Mouse (Mus musculus) urinary bladder, postnatal 10 days (tissue): ENCODE results near the gene Zfp637.
"Not testable (repeated sequence)": the region's sequence is repeated elsewhere in the genome, so short reads cannot be mapped to it uniquely, and the experiment has no call there.

Experiments
- DNase-seq: peaks from one replicate; pipeline ENCODE4 v3.0.0; 2022; ENCODE audit warnings: low spot score

Gene Zfp637

DNA sequence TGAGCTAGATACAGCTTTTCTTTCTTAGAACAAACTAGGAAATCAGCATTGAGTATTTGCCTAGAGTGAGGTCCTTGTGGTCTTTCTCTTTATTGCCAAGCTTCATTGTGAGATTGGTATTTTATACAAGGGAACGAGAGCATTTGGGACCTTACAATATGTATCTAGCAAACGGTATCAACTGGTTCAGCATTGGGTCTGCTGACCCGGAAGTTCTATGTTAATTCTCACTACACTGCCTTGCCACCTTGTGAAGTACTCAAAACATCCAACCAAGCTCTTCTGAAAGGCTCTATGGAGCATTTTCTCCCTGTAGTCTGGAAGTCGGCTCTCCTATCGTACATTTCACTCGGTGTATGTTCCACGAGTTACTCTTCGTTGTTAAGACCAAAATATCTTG, 22.8 kb downstream of the Zfp637 start:
- no peak for DNase-seq

DNA sequence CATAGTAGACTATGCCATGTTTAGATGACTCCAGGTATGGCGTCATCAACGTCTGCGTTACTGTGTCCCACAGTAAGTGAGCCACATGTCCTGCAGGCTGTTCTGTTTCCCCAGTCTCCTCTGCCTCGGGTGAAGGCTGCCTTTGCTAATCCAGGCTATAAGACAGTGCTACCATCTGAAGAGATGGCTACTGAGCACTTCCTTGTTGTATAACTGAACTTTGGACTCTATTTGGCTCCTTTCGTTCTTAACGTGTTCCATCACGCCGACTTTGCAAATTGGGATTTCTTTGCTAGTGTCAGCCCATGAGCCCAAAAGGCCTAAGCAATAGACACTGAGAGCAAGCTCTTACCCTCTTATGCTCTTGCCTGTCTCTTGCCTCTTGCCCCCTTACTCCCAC, 27.2 kb downstream of the Zfp637 start:
- DNase-seq: no peak

DNA sequence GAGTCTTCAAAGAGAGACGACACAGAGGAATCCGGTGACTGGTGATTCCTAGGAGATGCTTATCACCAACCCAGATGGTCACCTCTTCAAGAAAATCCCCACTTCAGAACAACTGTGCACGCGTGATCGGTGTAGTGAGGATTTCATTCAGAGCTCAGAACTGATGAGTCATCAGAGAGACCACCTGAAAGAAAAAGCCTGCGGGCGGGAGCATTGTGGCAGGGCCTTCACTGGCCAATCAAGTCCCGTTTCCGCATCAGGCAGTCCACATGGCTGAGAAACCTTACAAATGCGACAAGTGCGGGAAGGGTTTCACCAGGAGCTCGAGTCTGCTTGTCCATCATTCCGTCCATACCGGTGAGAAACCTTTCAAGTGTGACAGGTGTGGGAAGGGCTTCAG, 30.1 kb downstream of the Zfp637 start:
- no peak for DNase-seq

DNA sequence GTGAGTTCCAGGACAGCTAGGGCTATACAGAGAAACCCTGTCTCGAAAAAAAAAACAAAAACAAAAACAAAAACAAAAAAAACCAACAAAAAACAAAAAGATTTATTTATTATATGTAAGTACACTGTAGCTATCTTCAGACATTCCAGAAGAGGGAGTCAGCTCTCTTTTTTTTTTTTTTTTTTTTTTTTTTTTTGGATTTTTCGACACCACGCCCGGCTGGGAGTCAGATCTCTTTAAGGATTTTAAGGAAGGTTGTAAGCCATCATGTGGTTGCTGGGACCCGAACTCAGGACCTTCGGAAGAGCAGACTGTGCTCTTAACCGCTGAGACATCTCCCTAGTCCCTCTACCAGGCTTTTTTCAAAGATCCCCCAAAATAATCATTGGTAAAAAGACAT, 32.5 kb downstream of the Zfp637 start:
- not testable (repeated sequence) for DNase-seq

DNA sequence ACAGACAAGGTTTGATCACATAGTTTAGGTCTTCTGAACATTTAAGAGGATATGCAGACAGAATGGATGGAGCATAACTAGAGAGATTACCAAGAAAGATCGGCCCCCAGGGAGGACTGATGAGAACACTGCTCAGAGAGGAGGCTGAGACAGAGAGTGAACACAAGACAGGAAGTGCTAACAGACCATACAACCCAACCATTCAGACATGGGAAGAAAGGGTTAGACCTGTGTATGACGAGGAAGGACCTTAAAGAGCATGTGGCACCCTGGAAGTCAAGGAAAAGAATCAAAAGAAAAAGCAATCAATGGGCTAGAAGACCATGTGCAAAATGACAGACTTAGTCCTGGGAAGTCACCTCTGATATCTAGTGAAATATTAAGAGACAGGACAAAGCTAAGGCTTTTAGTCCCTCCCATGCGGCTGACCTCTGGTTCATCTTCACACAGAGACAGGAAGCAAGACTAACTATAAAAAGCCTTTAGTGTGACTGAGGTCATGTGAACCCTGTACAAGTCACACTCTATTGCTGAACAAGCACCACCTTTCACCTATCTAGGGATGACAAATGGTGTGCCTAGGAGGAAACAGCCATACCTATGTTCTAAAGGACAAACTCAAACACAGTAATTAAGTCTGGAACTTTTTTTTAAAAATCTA, 33.8 kb downstream of the Zfp637 start:
- no peak for DNase-seq

DNA sequence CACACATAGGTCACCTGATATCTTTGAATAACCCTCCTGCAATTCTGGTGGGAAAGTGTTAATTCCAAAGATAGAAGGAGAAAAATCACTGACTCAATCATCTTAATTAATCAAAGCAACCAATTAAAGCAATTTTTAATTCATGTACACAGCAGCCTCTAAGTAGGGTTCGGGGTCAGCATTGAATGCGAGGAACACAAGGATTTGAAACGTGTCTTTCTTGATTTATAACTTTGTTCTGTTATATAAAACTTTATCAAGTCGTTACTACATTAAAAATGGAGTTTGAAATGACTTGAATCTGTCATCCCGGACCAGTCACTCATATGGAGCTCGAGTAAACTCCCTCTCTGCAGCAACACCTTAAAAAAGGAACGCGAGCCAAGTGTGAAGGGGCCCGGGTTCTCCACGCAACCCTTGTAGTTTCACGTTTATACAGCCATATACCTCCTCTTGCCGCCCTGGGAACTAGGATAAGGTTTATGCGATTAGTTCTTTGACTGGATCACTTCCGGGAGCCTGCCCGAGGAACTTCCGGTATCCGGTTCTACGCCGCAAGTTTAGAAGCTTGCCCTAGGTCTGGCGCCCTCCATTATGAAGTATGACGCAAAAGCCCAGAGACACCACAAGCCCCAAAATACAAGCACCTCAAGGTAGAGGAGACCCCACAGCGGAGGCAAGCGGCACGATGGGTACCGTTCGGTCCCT, 37.9 kb downstream of the Zfp637 start:
- DNase-seq: no peak

DNA sequence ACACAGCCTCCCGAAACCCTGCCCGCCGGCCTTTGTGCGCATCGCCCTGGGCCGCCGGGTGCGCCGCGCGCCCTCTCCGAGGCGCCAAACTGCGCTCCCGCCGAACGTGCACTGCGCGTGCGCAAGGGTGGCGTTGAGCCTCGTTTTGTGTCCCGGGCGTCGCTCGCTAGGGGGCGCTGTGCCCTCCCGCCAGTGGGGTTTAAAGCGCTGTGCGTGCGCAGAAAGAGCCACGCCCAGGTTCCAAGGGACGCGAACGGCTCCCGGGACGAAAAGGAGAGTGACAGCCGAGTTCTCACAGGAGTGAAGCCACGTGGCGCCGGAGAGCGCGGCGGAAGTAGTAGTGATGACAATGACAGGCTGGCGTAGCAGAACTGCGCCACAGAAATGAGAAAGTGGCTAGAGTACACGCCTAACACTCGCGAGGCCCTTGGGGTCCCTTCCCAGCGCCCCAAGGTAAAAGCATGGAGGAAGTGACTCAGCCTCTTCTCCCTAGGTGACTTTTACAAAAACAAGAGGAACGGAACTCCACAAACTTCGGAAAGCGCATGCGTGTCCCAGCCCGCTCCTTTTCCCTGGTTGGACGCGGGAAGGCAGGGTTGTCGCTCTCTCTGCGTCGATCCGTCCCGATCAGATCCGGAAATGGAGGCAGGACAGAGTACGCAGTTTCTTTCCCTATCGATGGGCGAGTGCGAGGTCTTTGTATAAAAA, 38.6 kb downstream of the Zfp637 start:
- peak; percentile 96 for DNase-seq

DNA sequence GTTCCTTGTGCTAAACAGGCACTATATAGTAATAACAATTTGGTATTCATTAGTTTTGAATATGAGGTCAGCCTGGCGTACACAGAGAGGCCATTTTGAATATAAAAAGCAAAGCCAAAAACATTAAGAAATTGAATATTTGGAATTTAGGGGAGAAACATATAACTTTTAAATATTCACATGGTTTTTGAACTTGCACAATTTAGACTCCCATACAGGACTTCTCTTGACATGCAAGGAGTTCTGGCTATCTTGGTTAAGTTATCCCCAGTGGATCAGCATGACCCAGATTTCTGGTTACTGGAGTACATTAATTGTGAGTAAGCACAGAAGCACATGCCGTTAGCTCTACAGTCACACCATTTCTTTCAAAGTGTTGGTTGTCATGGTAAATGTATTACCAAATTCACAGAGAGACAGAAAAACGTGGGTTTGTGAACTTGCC, 39.4 kb downstream of the Zfp637 start:
- no peak for DNase-seq

DNA sequence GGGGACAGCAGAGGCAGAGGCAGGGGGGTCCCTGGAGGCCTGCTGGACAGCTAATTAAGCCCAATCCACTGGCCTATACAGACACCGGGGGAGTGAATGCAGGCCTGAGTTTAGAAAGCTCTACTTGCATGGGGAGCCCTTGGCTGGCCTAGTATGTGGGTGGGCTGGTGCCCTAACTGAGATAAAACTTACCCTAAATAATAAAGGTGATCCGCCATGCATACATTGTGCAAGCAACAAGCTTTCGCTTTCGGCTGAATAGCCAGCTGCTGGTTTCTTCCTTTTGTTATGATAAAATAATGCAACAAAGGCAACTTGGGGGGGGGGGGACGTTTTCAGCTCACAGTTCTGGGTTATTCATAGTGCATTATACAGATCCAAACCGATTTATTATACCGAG, 40.2 kb downstream of the Zfp637 start:
- no peak for DNase-seq

DNA sequence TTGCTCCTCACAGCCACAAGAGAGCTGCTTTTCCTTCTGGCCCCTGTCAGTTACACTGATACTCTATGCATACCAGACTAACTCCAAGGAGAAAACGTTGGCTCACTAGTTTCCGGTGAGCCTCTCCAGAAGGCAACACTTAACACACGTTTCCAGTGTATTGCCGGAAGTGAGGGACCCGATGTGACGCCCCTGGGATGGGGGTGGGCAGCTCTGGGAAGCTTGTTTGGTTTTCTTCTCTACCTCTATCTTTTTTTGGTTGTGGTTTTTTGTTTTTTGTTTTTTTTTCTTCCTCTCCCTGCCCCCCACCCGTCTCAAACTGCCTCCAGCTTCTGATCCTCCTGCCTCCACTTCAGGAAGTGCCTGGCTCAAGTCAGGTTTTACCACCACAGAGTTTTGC, 41.0 kb downstream of the Zfp637 start:
- no peak for DNase-seq

DNA sequence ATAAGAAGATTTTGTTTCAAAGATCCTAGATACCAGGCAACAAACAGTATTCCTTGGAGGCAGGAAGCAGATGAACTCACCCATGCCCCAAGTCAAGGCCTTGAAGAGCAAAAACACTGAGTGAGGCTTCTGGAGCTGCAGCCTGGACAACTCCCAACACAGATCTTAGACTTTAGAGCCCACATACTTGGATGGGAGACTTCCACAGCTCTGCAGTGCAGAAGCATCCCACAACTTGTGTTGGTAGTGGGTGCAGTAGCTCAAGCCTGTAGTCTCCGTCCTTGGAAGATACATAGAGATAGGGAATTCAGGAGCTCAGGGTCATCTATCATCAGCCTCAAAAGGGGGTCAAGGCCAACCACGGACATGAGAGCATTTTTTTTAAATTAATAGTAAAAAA, 45.0 kb downstream of the Zfp637 start:
- DNase-seq: no peak

DNA sequence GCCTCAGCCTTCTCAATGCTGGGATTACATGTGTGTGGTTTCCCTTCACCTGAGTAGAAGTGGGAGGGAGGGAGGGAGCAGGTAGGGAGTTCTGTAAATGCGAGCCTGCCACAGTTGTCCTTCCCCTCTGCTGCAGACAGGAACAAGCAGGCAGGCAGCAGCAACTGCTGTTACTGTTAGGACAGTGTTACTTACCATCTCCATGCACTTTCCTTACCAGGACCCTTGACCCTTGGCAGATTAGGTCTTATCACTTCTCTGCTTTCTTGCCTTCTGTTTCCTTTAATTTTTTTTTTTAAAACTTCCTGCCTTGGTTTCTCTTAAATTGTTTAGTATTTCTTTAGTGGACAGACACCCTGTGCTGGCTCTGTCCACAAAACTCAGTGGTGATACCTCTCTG, 47.1 kb downstream of the Zfp637 start:
- DNase-seq: no peak

DNA sequence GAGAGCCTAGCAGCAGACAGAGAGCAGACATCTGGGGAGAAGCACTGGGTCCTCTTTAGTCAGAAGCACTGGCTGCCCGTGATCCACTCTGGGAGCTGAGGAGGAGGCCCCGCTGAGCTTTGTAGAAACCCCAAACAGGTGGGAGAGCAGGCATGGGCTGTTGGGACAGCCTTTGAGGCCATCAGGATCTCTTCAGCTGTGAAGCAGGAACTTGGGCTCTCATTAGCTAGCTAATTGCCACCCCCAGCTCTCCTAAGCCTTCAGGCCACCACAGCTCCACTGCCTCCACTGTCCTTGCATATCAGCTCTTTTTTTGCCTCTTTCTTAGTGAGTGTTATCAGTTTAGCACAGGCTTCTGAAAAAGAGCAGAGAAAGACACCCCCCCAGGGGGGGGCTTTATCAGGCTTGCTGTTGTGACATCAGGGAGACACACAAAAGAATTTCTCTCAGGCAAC, 47.7 kb downstream of the Zfp637 start:
- no peak for DNase-seq

DNA sequence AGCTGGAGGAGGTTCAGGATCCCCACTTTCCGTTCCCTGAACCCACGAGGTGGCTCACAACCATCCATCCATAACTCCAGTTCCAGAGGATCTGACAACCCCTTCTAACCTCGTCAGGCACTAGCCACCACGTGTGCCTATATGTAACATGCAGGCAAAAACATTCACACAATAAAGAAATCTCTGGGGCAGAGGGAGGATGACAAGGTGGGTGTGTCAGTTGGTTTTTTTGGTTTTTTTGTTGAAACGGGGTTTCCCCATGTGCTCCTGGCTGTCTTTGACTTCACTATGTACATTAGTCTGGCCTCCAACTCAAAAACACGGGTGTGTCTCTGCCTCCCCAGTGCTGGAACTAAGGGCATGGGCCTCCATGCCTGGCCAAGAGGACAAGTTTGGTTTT, 49.3 kb downstream of the Zfp637 start:
- no peak for DNase-seq

DNA sequence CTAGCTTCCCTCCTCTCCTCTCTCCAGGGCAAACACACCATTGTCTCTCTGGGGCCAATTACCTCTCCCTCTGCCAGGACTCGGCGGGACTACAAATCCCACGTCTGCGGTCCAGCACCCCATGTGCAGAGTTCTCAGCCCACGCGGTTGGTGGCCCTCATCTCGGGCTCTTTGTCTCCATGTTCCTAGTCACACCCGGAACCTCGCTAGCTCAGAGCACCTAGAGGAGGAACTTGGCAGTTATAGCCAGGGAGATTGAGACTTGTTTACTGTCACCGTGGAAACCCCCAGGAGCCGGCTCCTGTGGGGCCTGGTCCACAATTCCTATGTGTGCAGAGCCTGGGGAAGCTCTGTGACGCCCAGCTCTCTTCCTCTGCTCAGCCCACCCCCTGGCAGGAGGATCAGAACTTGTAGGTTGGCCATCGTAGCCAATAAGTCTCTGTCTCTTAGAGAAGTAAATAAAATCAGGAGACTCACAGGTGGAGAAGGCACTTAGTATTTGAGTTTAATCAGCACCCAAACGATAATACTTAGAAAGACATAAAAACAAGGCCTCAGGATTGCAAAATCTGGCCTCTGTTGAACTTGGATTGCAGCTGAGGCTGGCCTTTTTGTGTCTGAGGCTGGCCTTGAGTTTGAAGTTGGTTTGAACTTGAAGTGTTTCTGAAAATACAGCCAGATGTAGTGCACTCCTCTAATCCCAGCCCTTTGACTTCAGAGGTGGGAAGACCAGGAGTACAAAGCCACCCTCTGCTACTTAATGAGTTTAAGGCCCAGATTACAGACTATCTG, 50.6 kb downstream of the Zfp637 start:
- no peak for DNase-seq

DNA sequence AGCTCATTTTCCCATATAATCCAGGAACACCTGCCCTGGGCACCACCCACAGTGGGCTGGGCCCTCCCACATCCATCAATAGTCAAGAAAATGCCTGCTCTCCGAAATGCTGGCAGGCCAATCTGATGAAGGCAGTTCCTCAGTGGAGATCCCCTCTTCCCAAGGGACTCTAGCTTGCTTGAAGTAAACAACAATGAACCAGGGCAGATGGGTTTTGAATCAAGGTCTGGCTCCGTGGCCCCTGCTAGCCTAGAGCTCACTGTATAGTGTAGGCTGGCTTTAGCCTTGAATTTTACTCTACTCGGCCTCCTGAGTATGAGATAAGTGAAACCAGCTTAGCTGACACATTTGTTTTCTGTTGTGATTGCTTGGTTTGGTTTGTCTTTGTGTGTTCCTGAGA, 51.4 kb downstream of the Zfp637 start:
- DNase-seq: no peak

DNA sequence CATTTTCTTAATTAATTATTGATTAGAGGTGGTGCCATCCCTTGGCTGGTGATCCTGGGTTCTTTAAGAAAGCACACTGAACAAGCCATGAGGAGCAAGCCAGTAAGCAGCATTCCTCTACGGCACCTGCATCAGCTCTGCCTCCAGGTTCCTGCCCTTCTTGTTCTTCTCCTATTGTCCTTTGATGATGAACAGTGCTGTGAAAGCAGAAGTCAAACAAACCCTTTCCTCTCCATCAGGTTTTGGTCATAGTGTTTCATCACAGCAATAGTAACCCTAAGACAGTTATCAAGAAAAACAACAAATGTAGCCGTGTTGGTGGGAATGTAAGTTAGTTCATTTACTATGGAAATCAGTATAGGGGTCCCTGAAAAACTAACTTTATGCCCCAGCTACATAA, 52.5 kb downstream of the Zfp637 start:
- no peak for DNase-seq
